Mouse (Mus musculus) cerebellum, adult 9-10 months (tissue): ENCODE measurements at regions not wholly inside any gene's neighbourhood (a gene's known extent, or its start where the extent isn't known, plus 50 kb on each side); places are given as distances from the start of the nearest gene placed in this dataset.

ENCODE experiments used
- DNase-seq: peaks from one replicate; pipeline ENCODE4 v3.0.0; 2022

GRCm38 (mm10) chr3:34231593-34232328 lies 150.6 kb upstream of the Dnajc19 start:
- DNase-seq, result peak; percentile 3

GRCm38 (mm10) chr3:34222291-34222690 lies 141.2 kb upstream of the Dnajc19 start:
- no peak for DNase-seq

GRCm38 (mm10) chr3:34219741-34220310 lies 138.7 kb upstream of the Dnajc19 start:
- no peak for DNase-seq

DNA sequence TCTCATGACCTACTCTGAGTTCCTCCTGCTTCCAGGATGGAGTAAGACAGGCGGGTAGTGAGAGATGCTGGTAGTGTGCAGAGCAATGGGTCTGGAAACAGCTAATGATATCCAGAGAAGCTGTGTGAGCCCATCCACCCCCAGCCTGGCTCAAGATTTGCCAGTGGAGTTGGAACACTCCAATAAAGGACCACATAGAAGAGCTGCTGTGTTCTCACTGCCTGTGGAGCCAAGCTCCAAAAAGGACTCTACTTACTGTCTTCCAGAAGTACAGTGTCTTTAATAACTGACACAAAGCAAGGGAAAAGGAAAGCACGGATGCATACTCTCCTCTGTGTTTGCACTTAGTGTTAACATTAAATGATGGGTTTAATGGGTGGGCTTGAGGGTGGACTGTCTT lies 138.0 kb upstream of the Dnajc19 start:
- DNase-seq, result no peak

GRCm38 (mm10) chr3:34217911-34218310 lies 136.8 kb upstream of the Dnajc19 start:
- DNase-seq, result no peak

DNA sequence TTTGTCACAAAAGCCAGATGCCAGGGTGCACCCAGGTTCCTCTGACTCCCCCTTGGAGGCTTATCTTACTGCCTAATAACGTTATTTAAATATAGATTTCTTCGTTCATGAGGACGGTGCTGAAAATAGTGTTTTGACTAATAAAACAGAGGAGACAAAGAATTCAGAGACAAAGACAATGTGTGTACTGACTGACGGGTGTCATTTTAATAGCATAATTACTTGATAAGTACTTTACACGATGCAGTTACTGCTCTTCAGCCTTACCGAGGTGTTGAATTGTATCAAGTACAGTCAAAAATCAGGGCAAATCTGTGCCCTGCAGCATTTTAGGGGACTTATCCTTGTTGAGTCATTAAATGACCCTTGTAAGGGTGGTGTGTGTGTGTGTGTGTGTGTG lies 133.1 kb upstream of the Dnajc19 start:
- no peak for DNase-seq

DNA sequence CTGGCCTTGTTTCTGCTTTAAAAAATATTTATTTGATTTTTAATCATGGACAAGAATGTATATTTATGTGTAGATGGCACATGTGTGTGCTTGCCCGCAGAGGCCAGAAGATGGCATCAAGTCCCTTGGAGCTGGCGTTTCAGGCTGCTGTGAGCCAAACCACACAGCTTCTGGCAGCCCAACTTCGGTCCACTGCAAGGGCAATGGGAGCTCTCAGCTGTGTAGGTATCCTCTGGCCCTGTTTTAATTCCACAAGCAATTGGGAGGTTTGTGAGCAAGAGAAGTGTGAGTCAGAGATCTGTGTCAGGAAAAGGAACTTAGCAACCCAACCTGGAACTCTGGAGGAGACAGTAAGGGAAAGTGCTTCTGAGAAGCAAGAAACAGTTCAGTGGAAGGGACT lies 125.3 kb upstream of the Dnajc19 start:
- DNase-seq, result no peak

DNA sequence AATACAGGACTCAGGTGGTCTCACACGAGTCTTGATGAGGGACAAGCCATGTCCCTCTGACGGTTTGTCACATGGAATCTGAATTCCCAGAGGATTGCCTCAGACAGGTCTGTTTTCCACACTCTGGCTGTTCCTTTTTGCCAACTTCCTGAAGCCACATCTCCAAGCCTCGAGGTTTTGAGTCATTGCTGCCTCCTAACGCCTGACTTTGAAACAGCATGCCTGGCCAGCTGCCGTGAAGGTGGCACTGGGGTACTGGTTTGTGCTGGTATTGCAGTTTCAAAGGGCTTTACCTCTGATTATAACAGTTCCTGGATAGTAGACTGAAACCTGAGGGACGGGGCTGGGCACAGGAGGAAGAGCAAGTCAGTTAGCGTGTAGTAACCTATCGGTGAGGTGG lies 117.1 kb upstream of the Dnajc19 start:
- DNase-seq, result peak; percentile 1

- no peak for DNase-seq
Measured at GRCm38 (mm10) chr3:34197163-34197455, 116.0 kb upstream of the Dnajc19 start.

DNA sequence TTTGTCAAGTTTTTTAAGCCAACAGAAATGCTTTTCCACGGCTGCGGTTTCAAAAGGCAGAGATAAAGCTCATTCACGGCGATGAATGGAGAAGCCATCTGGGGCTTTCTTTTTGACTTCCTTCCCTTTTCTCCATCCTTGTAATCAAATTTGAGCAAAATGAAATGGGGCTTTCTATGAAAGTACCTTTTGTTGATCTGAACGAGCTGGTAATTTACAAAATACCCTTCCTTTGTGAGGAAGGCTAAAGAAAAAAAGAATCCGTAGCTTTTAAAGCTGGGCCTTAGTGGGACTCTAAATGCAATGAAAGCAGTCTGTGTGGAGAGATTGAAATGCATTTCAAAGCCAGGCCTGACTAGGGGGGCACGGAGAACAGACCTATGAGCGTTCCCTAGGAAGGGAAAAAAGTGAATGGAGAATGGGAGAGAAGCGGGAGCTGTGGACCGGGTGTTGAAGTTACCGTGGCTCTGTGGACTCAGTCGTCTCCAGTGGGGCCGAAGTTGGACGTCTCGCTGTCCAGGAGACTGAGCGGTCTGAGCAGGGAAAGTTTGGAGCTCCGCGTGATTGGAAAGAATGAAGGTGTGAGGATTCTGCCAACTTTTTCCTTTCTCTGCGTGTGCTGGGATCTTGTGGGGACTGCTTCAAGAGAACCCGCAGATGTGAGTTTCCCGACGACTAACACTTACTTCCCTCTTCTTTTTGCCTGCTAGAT lies 115.5 kb upstream of the Dnajc19 start:
- no peak for DNase-seq

DNA sequence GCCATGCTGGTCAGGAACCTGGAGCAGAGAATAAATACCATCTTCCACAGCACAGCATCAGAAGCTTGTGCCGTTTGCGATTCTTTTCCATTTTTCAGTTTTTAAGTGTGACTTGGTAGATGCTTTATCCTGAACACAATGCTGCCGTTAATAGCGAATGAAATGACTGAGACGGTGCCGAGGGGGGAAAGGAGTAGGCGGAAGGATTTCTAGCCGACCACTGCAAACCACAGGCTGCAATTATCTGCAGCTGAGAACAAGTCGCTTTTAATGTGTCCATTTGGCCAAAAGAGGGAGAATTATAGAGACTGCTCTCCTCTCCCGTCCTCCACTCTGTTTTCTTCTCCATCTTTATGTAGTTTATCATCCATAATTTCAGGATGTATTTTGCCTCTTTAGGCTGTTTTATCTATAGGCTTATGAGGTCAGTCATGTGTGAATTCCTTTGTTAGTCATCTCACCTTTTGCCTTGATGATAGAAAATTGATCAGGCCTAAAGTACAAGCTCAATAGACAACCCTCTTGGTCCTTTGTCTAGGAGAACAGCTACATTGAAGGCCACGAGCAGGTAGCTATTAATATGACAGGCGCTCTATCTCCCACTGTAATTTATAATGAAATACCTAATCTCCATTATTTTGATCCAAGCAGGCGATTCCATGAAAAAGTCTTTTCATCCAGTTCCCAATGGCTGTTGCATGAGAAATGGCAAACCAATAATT lies 114.8 kb upstream of the Dnajc19 start:
- DNase-seq, result no peak

DNA sequence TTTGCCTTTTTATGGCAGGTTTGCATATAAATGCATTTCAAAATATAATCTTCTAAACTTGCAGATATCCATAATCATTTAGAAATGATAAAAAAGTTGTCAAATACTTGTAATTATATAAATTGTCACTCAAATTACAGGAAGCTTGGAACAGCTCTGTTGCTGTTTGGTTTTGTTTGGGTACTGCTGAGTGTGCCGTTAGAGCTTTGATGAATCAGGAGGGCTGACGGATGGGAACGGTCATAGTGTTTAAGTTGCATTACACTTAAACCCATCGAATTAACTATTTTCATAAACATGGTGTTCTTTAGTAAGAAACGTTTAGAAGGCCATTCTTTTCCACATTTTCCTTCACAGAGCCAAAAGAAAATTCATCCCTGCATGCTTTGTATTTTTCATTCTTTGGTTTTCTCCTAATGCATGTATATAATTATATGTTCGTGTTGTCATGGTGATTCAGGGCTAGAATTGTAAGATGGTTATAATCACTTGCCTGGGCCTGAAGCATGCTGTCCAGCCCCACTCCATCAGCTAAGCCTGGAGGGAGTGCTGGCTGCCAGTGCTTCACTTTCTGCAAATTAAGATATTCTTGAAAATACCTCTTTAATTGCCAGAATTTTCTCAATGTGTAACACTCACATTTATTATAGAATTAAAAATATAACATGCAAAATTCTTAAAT lies 92.4 kb upstream of the Dnajc19 start:
- no peak for DNase-seq

GRCm38 (mm10) chr3:34172899-34173298 lies 91.8 kb upstream of the Dnajc19 start:
- no peak for DNase-seq

GRCm38 (mm10) chr3:34171893-34172292 lies 90.8 kb upstream of the Dnajc19 start:
- DNase-seq, result no peak

- no peak for DNase-seq
Measured at GRCm38 (mm10) chr3:34168087-34168486, 87.0 kb upstream of the Dnajc19 start.

DNA sequence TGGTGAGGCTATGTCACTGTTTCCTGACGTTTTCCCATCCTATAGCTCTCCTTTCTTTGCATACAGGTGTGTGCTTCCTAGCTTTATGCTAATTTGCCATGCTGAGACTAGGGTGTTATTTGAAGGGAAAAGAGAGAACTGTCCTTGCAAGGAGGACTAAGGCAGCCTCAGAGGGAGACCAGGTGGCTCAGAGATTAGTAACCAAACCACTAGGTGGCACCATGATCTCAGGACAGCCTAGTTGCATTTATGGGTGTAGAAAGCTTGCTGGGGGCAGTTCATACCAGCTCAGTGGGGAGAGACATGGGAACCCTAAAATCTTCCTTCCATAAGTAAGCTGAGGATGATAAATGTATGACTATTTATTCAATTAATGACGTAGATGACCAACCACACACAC lies 68.9 kb upstream of the Dnajc19 start:
- no peak for DNase-seq

- DNase-seq, result no peak
Measured at GRCm38 (mm10) chr3:34143652-34144051, 62.5 kb upstream of the Dnajc19 start.

DNA sequence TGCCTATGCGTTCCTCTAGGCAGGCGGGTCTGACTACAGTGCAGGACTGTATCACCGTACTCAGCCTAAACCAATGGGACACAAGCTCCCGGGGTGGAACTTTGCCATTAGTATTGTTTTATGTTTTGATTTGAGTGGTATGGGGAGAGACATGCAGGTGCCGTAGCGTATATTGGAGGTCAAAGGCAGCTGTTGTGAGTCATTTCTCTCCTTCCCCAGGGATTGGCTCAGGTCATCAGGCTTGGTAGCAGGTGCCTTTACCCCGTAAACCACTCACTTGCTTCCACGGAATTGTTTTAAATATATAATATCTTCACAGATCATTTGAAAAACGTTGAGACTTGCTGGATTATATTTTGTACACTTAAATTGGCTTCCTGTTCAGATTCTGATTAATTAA lies 58.1 kb upstream of the Dnajc19 start:
- no peak for DNase-seq

- no peak for DNase-seq
Measured at GRCm38 (mm10) chr3:34137984-34138383, 56.9 kb upstream of the Dnajc19 start.

- no peak for DNase-seq
Measured at GRCm38 (mm10) chr3:34136385-34136784, 55.3 kb upstream of the Dnajc19 start.
